Mouse (Mus musculus): ENCODE data around the gene Espnl. TPM values are rescaled to one million over a fixed set of nuclear protein-coding genes. Genes with fewer than 3 reads are reported as not detected.

The Espnl gene
- polyA plus RNA-seq, 1 experiment from 2014 or later: 0.04 TPM

- Histone ChIP-seq H3K4me1 (peaks cover 12% of the 10 kb centered on the region), H3K9ac (peak within 1 kb of the TSS; percentile 63), H3K4me3 (replicated peaks) (peak within 1 kb of the TSS; percentile 45), H3K27ac (no peak within 1 kb of the TSS), H3K9me3 (no peaks in the 10 kb centered on the region), H3K4me2 (peak within 1 kb of the TSS; percentile 88), H3K36me3 (replicated peaks) (peaks cover 18% of the 10 kb centered on the region), H3K27me3 (peaks cover 25% of the 10 kb centered on the region)
- peak; percentile 45 for ATAC-seq (ENCODE audit: low FRiP score)
- WGBS: 1% methylated on average over 63 of the region's 68 CpGs
These were observed 44.6 kb downstream of the Espnl start, which contains the start of gene Erfe for GRCm38 (mm10) chr1:91366215-91367108. Erfe (plus strand) TSS chr1:91366430.

- Histone ChIP-seq H3K4me1 (peaks cover 12% of the 10 kb centered on the region), H3K9ac (no peak overlapping the region), H3K9me3 (no peaks in the 10 kb centered on the region), H3K4me3 (replicated peaks) (no peak overlapping the region), H3K27ac (no peak overlapping the region), H3K27me3 (peaks cover 25% of the 10 kb centered on the region), H3K36me3 (replicated peaks) (peaks cover 26% of the 10 kb centered on the region), H3K4me2 (no peak overlapping the region)
- 93% methylated on average over 3 of the region's 3 CpGs for WGBS
- no peak for ATAC-seq (ENCODE audit: low FRiP score)
These were observed 45.4 kb downstream of the Espnl start for GRCm38 (mm10) chr1:91367295-91367694.

GRCm38 (mm10) chr1:91369408-91369807, 47.5 kb downstream of the Espnl start:
- Histone ChIP-seq H3K4me2 (no peak overlapping the region), H3K4me1 (peaks cover 12% of the 10 kb centered on the region), H3K27ac (0 out of 2 replicates have a peak overlapping the region, but pooled peaks have one; percentile 19), H3K27me3 (peaks cover 25% of the 10 kb centered on the region), H3K36me3 (replicated peaks) (peaks cover 47% of the 10 kb centered on the region), H3K4me3 (replicated peaks) (no peak overlapping the region), H3K9me3 (no peaks in the 10 kb centered on the region), H3K9ac (no peak overlapping the region)
- WGBS: 77% methylated on average over 4 of the region's 4 CpGs
- no peak for ATAC-seq (ENCODE audit: low FRiP score)

- Histone ChIP-seq H3K27ac (no peak overlapping the region), H3K4me2 (no peak overlapping the region), H3K9me3 (no peaks in the 10 kb centered on the region), H3K9ac (no peak overlapping the region), H3K36me3 (replicated peaks) (peaks cover 54% of the 10 kb centered on the region), H3K27me3 (peaks cover 23% of the 10 kb centered on the region), H3K4me3 (replicated peaks) (no peak overlapping the region), H3K4me1 (peaks cover 12% of the 10 kb centered on the region)
- 90% methylated on average over 23 of the region's 23 CpGs for WGBS
- ATAC-seq (ENCODE audit: low FRiP score): no peak
These were observed 48.2 kb downstream of the Espnl start for GRCm38 (mm10) chr1:91370055-91370454.

GRCm38 (mm10) chr1:91373414-91373835, 51.5 kb downstream of the Espnl start:
- peaks cover 88% of the 10 kb centered on the region for H3K36me3 ChIP-seq (replicated peaks)

GRCm38 (mm10) chr1:91380453-91381090, 58.7 kb downstream of the Espnl start:
- Histone ChIP-seq H3K4me1 (no peaks in the 10 kb centered on the region), H3K27ac (no peak overlapping the region), H3K36me3 (replicated peaks) (peaks cover 95% of the 10 kb centered on the region), H3K4me3 (replicated peaks) (no peak overlapping the region), H3K9me3 (no peaks in the 10 kb centered on the region), H3K27me3 (no peaks in the 10 kb centered on the region), H3K9ac (no peak overlapping the region), H3K4me2 (no peak overlapping the region)
- WGBS: 63% methylated on average over 7 of the region's 7 CpGs
- 0 out of 2 replicates have a peak, but pooled peaks have one; percentile 4 for ATAC-seq (ENCODE audit: low FRiP score)

More at GRCm38 (mm10) chr1:91373414-91373835, 51.5 kb downstream of the Espnl start:
- 95% methylated on average over 6 of the region's 6 CpGs for WGBS
- Histone ChIP-seq H3K4me3 (replicated peaks) (no peak overlapping the region), H3K9me3 (no peaks in the 10 kb centered on the region), H3K4me1 (no peaks in the 10 kb centered on the region), H3K27ac (no peak overlapping the region), H3K4me2 (no peak overlapping the region), H3K27me3 (no peaks in the 10 kb centered on the region), H3K9ac (no peak overlapping the region)
- no peak for ATAC-seq (ENCODE audit: low FRiP score)

DNA sequence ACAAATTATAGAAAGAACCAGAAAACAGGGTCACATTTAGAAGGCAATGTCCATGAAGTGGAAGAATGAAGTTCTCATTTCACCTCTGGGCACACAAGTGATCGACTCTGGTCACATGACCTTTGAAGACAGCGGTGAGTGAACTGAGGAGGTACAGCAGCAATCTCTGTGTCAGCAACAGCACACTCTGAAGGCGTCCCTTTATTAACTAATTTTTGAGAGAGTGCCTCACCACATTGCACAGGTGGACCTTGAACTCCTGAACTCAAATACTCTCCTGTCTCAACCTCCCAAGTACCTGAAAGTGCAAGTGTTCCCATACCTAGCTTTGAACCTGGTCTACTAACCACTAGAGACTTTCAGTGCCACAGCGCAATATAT, 59.2 kb downstream of the Espnl start:
- H3K9ac ChIP-seq: no peak overlapping the region
- no peaks in the 10 kb centered on the region for H3K27me3 ChIP-seq
- no peak overlapping the region for H3K27ac ChIP-seq
- WGBS: 95% methylated on average over 4 of the region's 4 CpGs
- no peak for ATAC-seq (ENCODE audit: low FRiP score)
- H3K9me3 ChIP-seq: no peaks in the 10 kb centered on the region
- H3K4me3 ChIP-seq (replicated peaks): no peak overlapping the region
- no peak overlapping the region for H3K4me2 ChIP-seq
- H3K36me3 ChIP-seq (replicated peaks): peaks cover 94% of the 10 kb centered on the region
- no peaks in the 10 kb centered on the region for H3K4me1 ChIP-seq

DNA sequence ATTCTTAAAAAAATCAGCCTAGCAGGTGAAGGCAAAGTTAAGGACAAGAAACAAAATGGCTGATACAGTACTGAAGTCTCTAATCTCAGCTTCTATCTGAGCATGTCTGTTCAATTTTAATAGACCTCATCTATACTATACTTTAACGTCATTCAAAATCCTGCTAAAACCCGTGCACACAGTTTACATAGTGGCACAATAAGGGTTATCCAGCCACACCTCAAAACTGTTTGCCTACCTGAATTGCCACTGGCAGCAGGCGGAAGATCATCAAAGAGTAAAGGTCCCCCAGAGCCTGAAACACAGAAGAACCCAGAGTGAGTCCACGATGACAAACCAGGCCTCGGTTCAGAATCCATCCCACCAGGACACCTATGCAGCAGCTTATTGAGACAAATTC, 68.5 kb downstream of the Espnl start:
- no peak overlapping the region for H3K4me3 ChIP-seq (replicated peaks)
- peaks cover 8% of the 10 kb centered on the region; the same call in 1 of the 2 replicates for H3K4me1 ChIP-seq
- no peak overlapping the region for H3K27ac ChIP-seq
- H3K9me3 ChIP-seq: no peaks in the 10 kb centered on the region
- 92% methylated on average over 5 of the region's 5 CpGs for WGBS
- no peak overlapping the region for H3K9ac ChIP-seq
- H3K36me3 ChIP-seq (replicated peaks): peaks cover 83% of the 10 kb centered on the region
- no peaks in the 10 kb centered on the region for H3K27me3 ChIP-seq
- no peak for ATAC-seq (ENCODE audit: low FRiP score)
- H3K4me2 ChIP-seq: no peak overlapping the region

DNA sequence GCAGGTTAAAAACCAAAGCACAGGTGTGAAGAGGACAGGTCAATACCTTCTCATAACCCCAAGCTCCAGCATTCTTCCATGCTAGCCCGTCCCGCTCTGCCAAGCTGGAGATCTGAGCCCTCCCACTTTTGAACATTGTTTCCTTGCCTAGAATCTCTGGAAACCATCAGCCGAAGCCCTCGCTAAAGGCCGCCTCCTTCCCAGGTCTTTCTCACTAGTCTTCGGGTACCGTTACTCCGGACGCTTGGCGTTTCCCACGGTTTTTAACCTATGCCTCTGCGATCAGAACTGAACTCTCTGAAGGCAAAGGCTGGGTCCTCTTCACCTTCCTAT, 76.0 kb downstream of the Espnl start:
- Histone ChIP-seq H3K27ac (peak overlapping the region; percentile 87), H3K4me1 (peaks cover 31% of the 10 kb centered on the region), H3K4me2 (peak overlapping the region; percentile 78), H3K9ac (peak overlapping the region; percentile 96), H3K36me3 (replicated peaks) (peaks cover 19% of the 10 kb centered on the region), H3K27me3 (peaks cover 5% of the 10 kb centered on the region; the same call in 1 of the 2 replicates), H3K9me3 (no peaks in the 10 kb centered on the region), H3K4me3 (replicated peaks) (peak overlapping the region; percentile 88)
- WGBS: under 1% methylated on average over 12 of the region's 12 CpGs
- no peak for ATAC-seq (ENCODE audit: low FRiP score)

Other genes starting within 250 kb of the Espnl start
- 0.28 and 0.31 TPM in 2 replicates for gene Rbm44, start 177.0 kb upstream of the Espnl start, polyA plus RNA-seq (2016; fragmentation: Nextera tagmentation; extraction: Ambion mirVana)
- 0.10 and 0.26 TPM in 2 replicates for gene Ramp1, start 142.3 kb upstream of the Espnl start, polyA plus RNA-seq (2016; fragmentation: Nextera tagmentation; extraction: Ambion mirVana)
- gene Ube2f, start 71.8 kb upstream of the Espnl start, polyA plus RNA-seq (2016; fragmentation: Nextera tagmentation; extraction: Ambion mirVana): 75.9 and 78.9 TPM in 2 replicates
- 11.1 and 12.0 TPM in 2 replicates for gene Scly, start 23.7 kb upstream of the Espnl start, polyA plus RNA-seq (2016; fragmentation: Nextera tagmentation; extraction: Ambion mirVana)
- gene Klhl30, start 28.9 kb downstream of the Espnl start, polyA plus RNA-seq (2016; fragmentation: Nextera tagmentation; extraction: Ambion mirVana): 0.08 and 0.10 TPM in 2 replicates
- 0.90 and 0.95 TPM in 2 replicates for gene Erfe, start 44.4 kb downstream of the Espnl start, polyA plus RNA-seq (2016; fragmentation: Nextera tagmentation; extraction: Ambion mirVana)
- 153 and 163 TPM in 2 replicates for gene Ilkap, start 76.7 kb downstream of the Espnl start, polyA plus RNA-seq (2016; fragmentation: Nextera tagmentation; extraction: Ambion mirVana)
- gene Hes6, start 92.0 kb downstream of the Espnl start, polyA plus RNA-seq (2016; fragmentation: Nextera tagmentation; extraction: Ambion mirVana): 295 and 297 TPM in 2 replicates
- gene Per2, start 137.2 kb downstream of the Espnl start, polyA plus RNA-seq (2016; fragmentation: Nextera tagmentation; extraction: Ambion mirVana): 3.7 and 3.9 TPM in 2 replicates
- gene Traf3ip1, start 172.6 kb downstream of the Espnl start, polyA plus RNA-seq (2016; fragmentation: Nextera tagmentation; extraction: Ambion mirVana): 12.1 and 13.9 TPM in 2 replicates
- 17.0 and 17.1 TPM in 2 replicates for gene Asb1, start 218.5 kb downstream of the Espnl start, polyA plus RNA-seq (2016; fragmentation: Nextera tagmentation; extraction: Ambion mirVana)

All from forebrain, embryonic 12.5 days (tissue).